Mouse (Mus musculus): ENCODE results near the gene Dcaf5. TPM values are rescaled to one million over a fixed set of nuclear protein-coding genes. Genes with fewer than 3 reads are reported as not detected.

The Dcaf5 gene
- polyA plus RNA-seq, 1 experiment, result not detected

DNA sequence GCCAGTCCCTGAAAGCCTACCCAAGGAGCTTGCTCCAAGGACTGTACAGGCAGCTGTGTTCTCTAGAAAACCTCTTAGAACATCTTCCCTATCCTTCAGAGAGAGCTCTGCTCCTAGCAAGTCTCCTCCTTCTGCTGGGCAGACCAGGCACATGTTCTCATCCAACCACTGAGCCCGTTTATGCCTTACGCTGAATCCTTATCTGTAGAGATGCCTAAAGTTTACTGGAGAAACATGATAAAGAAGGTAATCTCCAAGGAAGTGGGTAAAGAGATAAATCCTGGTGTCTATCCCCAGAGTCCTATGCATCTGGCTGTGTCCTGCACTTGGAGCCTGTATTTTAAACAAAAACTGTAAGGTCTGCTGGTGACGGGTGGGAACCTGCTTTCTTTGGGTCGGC, 145.9 kb downstream of the Dcaf5 start:
- whole genome bisulfite sequencing, result 87% methylated on average over 4 of the region's 4 CpGs
- TF ChIP-seq CTCF (IDR thresholded peaks at IDR 0.05; ENCODE audit: insufficient read depth, low read depth, low read length) (no peak), POLR2A (IDR thresholded peaks at IDR 0.05; ENCODE audit: insufficient read depth, low read depth, low read length) (no peak)
- H3K4me1 ChIP-seq (ENCODE audit: control insufficient read depth, insufficient read depth, low read length), result peaks cover 11% of the 10 kb centered on the region
- H3K4me3 ChIP-seq (ENCODE audit: insufficient read depth, low read depth, low read length), result no peak overlapping the region
- H3K27ac ChIP-seq (ENCODE audit: insufficient read depth, low read depth, low read length), result no peak overlapping the region

DNA sequence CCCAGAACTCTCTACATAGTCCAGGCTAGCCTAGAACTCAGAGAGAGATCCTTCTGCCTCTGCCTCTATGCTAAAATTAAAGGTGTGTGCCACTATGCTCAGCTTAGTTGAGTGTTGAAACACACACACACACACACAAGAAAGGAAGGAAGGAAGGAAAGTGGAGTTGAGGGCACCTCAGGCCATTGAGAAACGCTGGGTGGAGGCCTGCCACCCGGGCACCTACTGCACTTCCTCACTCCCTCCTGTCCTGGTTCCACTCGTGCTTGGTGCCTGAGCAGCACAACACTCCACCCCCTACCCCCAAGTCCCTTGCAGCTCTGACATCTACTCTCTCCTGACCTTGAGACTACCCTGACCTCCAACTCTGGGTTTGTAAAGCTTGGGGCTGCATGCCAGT, 146.7 kb downstream of the Dcaf5 start:
- Histone ChIP-seq H3K4me3 (ENCODE audit: insufficient read depth, low read depth, low read length) (no peak overlapping the region), H3K4me1 (ENCODE audit: control insufficient read depth, insufficient read depth, low read length) (peaks cover 11% of the 10 kb centered on the region), H3K27ac (ENCODE audit: insufficient read depth, low read depth, low read length) (no peak overlapping the region)
- 84% methylated on average over 3 of the region's 3 CpGs for WGBS
- TF ChIP-seq POLR2A (IDR thresholded peaks at IDR 0.05; ENCODE audit: insufficient read depth, low read depth, low read length) (no peak), CTCF (IDR thresholded peaks at IDR 0.05; ENCODE audit: insufficient read depth, low read depth, low read length) (no peak)

DNA sequence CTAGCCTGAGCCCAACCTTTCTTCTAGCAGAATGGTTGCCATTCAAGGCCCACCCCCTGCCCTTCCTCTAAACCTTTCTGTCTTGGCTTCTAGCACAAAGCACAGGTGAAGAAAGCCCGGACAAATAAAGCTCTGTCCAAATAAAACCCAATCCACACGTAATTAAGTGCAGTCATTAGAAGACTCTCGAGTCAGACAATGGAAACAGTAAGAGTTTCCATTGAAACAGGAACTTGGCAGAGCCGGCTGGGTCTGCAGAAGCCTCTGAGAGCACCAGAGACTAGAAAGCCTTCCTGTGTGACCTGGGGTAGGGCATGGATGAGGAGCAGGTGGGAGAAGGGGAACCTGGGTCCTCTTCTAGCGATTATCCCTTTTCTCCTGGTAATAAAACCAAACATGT, 150.5 kb downstream of the Dcaf5 start:
- Histone ChIP-seq H3K4me1 (ENCODE audit: control insufficient read depth, insufficient read depth, low read length) (peaks cover 3% of the 10 kb centered on the region), H3K27ac (ENCODE audit: insufficient read depth, low read depth, low read length) (no peak overlapping the region), H3K4me3 (ENCODE audit: insufficient read depth, low read depth, low read length) (no peak overlapping the region)
- WGBS, result 45% methylated on average over 5 of the region's 5 CpGs
- no peak for TF ChIP-seq POLR2A (IDR thresholded peaks at IDR 0.05; ENCODE audit: insufficient read depth, low read depth, low read length)
- TF ChIP-seq CTCF (IDR thresholded peaks at IDR 0.05; ENCODE audit: insufficient read depth, low read depth, low read length), result no peak

Other genes with a start within 250 kb of the Dcaf5 start
- not detected in 2 replicates for gene Actn1, start 176.2 kb downstream of the Dcaf5 start, polyA plus RNA-seq (2012; ENCODE audit: insufficient read depth, insufficient read length, low replicate concordance, missing spikeins)
- gene Exd2, start 26.5 kb upstream of the Dcaf5 start, polyA plus RNA-seq (2012; ENCODE audit: insufficient read depth, insufficient read length, low replicate concordance, missing spikeins), result not detected in 2 replicates
- not detected in 2 replicates for gene Galnt16, start 81.7 kb upstream of the Dcaf5 start, polyA plus RNA-seq (2012; ENCODE audit: insufficient read depth, insufficient read length, low replicate concordance, missing spikeins)
- gene Slc39a9, start 207.3 kb upstream of the Dcaf5 start, polyA plus RNA-seq (2012; ENCODE audit: insufficient read depth, insufficient read length, low replicate concordance, missing spikeins), result not detected in 2 replicates
- not detected in 2 replicates for gene Erh, start 207.7 kb upstream of the Dcaf5 start, polyA plus RNA-seq (2012; ENCODE audit: insufficient read depth, insufficient read length, low replicate concordance, missing spikeins)

All from olfactory bulb, adult 2 months (tissue).